Mouse (Mus musculus): ENCODE data around the gene Dyrk4. TPM values are rescaled to one million over a fixed set of nuclear protein-coding genes. Genes with fewer than 3 reads are reported as not detected.

Gene Dyrk4
- 0.07 TPM in 1 of 2 replicates, not detected in the other for polyA plus RNA-seq (2015; fragmentation: Nextera tagmentation; extraction: Ambion mirVana)

DNA sequence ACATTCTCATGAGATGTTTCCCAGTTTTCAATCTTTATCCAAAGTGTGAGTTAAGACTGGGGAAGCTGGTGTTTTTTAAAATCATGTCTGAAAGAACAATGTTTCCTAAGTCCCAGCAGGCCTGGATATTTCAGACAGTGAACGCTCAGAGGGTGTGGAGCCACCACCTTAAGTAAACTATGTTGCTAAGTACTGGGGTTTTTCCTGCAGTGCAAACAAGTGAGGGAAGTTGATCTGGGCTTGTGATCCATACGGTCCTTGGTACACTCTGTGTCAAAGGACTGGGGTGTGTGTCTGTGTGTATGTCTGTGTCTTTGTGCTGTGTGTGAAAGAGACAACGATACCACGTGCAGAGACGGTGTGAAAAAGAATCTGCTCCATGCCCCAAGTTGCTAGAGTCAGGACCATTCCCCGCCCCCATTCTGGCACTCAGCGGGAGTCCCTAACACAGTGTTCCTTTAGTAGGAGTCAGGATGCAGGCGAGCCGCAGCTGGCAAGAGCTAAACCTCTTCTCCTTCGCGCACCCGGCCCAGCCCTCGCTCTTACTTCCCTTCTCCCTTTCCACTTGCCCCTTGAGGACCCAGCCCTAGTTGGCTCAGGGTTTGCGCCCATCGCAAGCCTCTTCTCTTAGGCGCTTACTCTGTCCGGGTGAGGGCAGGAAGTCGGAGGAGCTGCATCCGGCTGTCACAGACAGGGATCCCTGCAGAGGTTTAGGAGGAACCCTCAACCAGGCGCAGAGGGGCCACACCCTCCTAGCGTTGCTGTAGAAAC is at the start of gene Dyrk4:
Gene Dyrk4 (minus strand): TSS at position 729 of the 771 bp plus-strand sequence.
- peak; percentile 59 for ATAC-seq (ENCODE audit: low FRiP score, low read depth)
- peaks cover 7% of the 10 kb centered on the region; the same call in 1 of the 2 replicates for H3K36me3 ChIP-seq
- H3K4me1 ChIP-seq (replicated peaks), result 0 out of 2 replicates have a peak, but pooled peaks cover 6% of the 10 kb centered on the region
- no peaks in the 10 kb centered on the region for H3K27me3 ChIP-seq
- H3K4me3 ChIP-seq, result peak within 1 kb of the TSS; percentile 19; the same call in 1 of the 2 replicates
- peak within 1 kb of the TSS; percentile 46 for H3K4me2 ChIP-seq
- no peaks in the 10 kb centered on the region for H3K9me3 ChIP-seq
- no peak within 1 kb of the TSS for H3K9ac ChIP-seq
- 6% methylated on average over 21 of the region's 21 CpGs for WGBS
- H3K27ac ChIP-seq (replicated peaks), result no peak within 1 kb of the TSS

GRCm38 (mm10) chr6:126966241-126967026 is 44.8 kb upstream of the Dyrk4 start:
- ATAC-seq (ENCODE audit: low FRiP score, low read depth), result no peak
- 93% methylated on average over 14 of the region's 14 CpGs for WGBS
- Histone ChIP-seq H3K9ac (no peak overlapping the region), H3K4me3 (no peak overlapping the region), H3K36me3 (peaks cover 57% of the 10 kb centered on the region), H3K27me3 (no peaks in the 10 kb centered on the region), H3K4me1 (replicated peaks) (no peaks in the 10 kb centered on the region), H3K4me2 (no peak overlapping the region), H3K9me3 (no peaks in the 10 kb centered on the region), H3K27ac (replicated peaks) (no peak overlapping the region)

GRCm38 (mm10) chr6:126963426-126963825 is 41.8 kb upstream of the Dyrk4 start:
- Histone ChIP-seq H3K27ac (replicated peaks) (no peak overlapping the region), H3K9me3 (no peaks in the 10 kb centered on the region), H3K36me3 (peaks cover 44% of the 10 kb centered on the region), H3K27me3 (no peaks in the 10 kb centered on the region), H3K4me1 (replicated peaks) (no peaks in the 10 kb centered on the region), H3K4me3 (no peak overlapping the region), H3K4me2 (no peak overlapping the region), H3K9ac (no peak overlapping the region)
- ATAC-seq (ENCODE audit: low FRiP score, low read depth), result no peak
- 89% methylated on average over 9 of the region's 9 CpGs for WGBS

GRCm38 (mm10) chr6:126962709-126963108 is 41.1 kb upstream of the Dyrk4 start:
- Histone ChIP-seq H3K27me3 (no peaks in the 10 kb centered on the region), H3K4me2 (no peak overlapping the region), H3K9me3 (no peaks in the 10 kb centered on the region), H3K4me1 (replicated peaks) (no peaks in the 10 kb centered on the region), H3K4me3 (no peak overlapping the region), H3K27ac (replicated peaks) (no peak overlapping the region), H3K9ac (no peak overlapping the region), H3K36me3 (peaks cover 42% of the 10 kb centered on the region)
- no peak for ATAC-seq (ENCODE audit: low FRiP score, low read depth)
- WGBS, result 89% methylated on average over 5 of the region's 5 CpGs

- H3K36me3 ChIP-seq, result peaks cover 46% of the 10 kb centered on the region
- H3K4me2 ChIP-seq, result no peak overlapping the region
- ATAC-seq (ENCODE audit: low FRiP score, low read depth), result no peak
- no peaks in the 10 kb centered on the region for H3K27me3 ChIP-seq
- WGBS, result 95% methylated on average over 8 of the region's 8 CpGs
- H3K4me1 ChIP-seq (replicated peaks), result no peaks in the 10 kb centered on the region
- no peaks in the 10 kb centered on the region for H3K9me3 ChIP-seq
- H3K4me3 ChIP-seq, result no peak overlapping the region
- no peak overlapping the region for H3K9ac ChIP-seq
- H3K27ac ChIP-seq (replicated peaks), result no peak overlapping the region
These were observed 39.9 kb upstream of the Dyrk4 start for GRCm38 (mm10) chr6:126961371-126962018.

- H3K27ac ChIP-seq (replicated peaks), result no peak overlapping the region
- ATAC-seq (ENCODE audit: low FRiP score, low read depth), result no peak
- H3K27me3 ChIP-seq, result no peaks in the 10 kb centered on the region
- no peak overlapping the region for H3K4me2 ChIP-seq
- no peaks in the 10 kb centered on the region for H3K4me1 ChIP-seq (replicated peaks)
- H3K36me3 ChIP-seq, result peaks cover 39% of the 10 kb centered on the region
- WGBS, result 11% methylated on average over 10 of the region's 10 CpGs
- H3K4me3 ChIP-seq, result no peak overlapping the region
- H3K9ac ChIP-seq, result no peak overlapping the region
- H3K9me3 ChIP-seq, result no peaks in the 10 kb centered on the region
These were observed 34.1 kb upstream of the Dyrk4 start for GRCm38 (mm10) chr6:126955734-126956133.

GRCm38 (mm10) chr6:126948336-126948735 is 26.7 kb upstream of the Dyrk4 start:
- peaks cover 36% of the 10 kb centered on the region for H3K36me3 ChIP-seq
- no peaks in the 10 kb centered on the region for H3K9me3 ChIP-seq
- H3K27ac ChIP-seq (replicated peaks), result no peak overlapping the region
- H3K4me3 ChIP-seq, result no peak overlapping the region
- H3K9ac ChIP-seq, result no peak overlapping the region
- WGBS, result 89% methylated on average over 4 of the region's 4 CpGs
- H3K4me1 ChIP-seq (replicated peaks), result no peaks in the 10 kb centered on the region
- H3K27me3 ChIP-seq, result no peaks in the 10 kb centered on the region
- H3K4me2 ChIP-seq, result no peak overlapping the region
- ATAC-seq (ENCODE audit: low FRiP score, low read depth), result no peak

DNA sequence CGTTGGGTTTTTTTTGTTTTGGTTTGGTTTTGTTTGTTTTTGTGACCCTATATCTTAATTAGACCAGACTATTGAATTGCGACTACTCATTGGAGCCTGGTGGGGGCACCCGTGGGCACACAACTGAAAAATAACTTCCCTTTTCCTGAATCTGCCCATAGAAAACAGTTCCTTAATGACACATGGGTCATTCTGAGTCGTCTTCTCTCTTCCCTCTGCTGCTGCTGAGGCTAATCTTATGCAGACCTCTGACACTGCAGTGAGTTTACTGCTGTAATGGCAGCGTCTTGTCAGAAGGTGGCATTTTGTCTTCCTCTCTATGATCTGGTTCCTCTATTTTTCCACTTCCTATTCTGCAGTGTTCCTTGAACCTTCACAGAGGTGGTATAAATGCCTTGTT is 18.8 kb upstream of the Dyrk4 start:
- Histone ChIP-seq H3K27ac (replicated peaks) (no peak overlapping the region), H3K4me1 (replicated peaks) (peaks cover 21% of the 10 kb centered on the region), H3K4me2 (peak overlapping the region; percentile 90), H3K4me3 (peak overlapping the region; percentile 59), H3K27me3 (no peaks in the 10 kb centered on the region), H3K9ac (peak overlapping the region; percentile 65), H3K36me3 (peaks cover 14% of the 10 kb centered on the region; the same call in 1 of the 2 replicates), H3K9me3 (no peaks in the 10 kb centered on the region)
- no peak for ATAC-seq (ENCODE audit: low FRiP score, low read depth)
- WGBS, result 4% methylated on average over 5 of the region's 5 CpGs

- ATAC-seq (ENCODE audit: low FRiP score, low read depth), result peak; percentile 98
These were observed 18.0 kb upstream of the Dyrk4 start, which contains the start of the genes Rad51ap1 and D6Wsu163e for GRCm38 (mm10) chr6:126939487-126940171. Rad51ap1 (minus strand) TSS chr6:126939587. D6Wsu163e (plus strand) TSS chr6:126939962.

GRCm38 (mm10) chr6:126938853-126939486 is 17.3 kb upstream of the Dyrk4 start:
- H3K27me3 ChIP-seq, result no peaks in the 10 kb centered on the region
- peak overlapping the region; percentile 38 for H3K9ac ChIP-seq
- under 1% methylated on average over 31 of the region's 31 CpGs for WGBS
- no peak; the same call in 1 of the 2 replicates for ATAC-seq (ENCODE audit: low FRiP score, low read depth)
- peaks cover 21% of the 10 kb centered on the region for H3K4me1 ChIP-seq (replicated peaks)
- peak overlapping the region; percentile 59 for H3K4me3 ChIP-seq
- no peak overlapping the region for H3K27ac ChIP-seq (replicated peaks)
- H3K36me3 ChIP-seq, result peaks cover 3% of the 10 kb centered on the region; the same call in 1 of the 2 replicates
- H3K4me2 ChIP-seq, result peak overlapping the region; percentile 90
- H3K9me3 ChIP-seq, result no peaks in the 10 kb centered on the region

More at GRCm38 (mm10) chr6:126939487-126940171, 18.0 kb upstream of the Dyrk4 start, which contains the start of the genes Rad51ap1 and D6Wsu163e:
- Histone ChIP-seq H3K4me2 (peak within 1 kb of the TSS; percentile 90), H3K4me1 (replicated peaks) (peaks cover 21% of the 10 kb centered on the region), H3K27ac (replicated peaks) (peak within 1 kb of the TSS; percentile 75), H3K9me3 (no peaks in the 10 kb centered on the region), H3K4me3 (peak within 1 kb of the TSS; percentile 59), H3K36me3 (peaks cover 7% of the 10 kb centered on the region; the same call in 1 of the 2 replicates), H3K27me3 (no peaks in the 10 kb centered on the region), H3K9ac (peak within 1 kb of the TSS; percentile 65)
- WGBS, result under 1% methylated on average over 33 of the region's 33 CpGs

- peaks cover 21% of the 10 kb centered on the region for H3K4me1 ChIP-seq (replicated peaks)
- H3K9ac ChIP-seq, result no peak overlapping the region
- peak overlapping the region; percentile 90 for H3K4me2 ChIP-seq
- no peak overlapping the region for H3K27ac ChIP-seq (replicated peaks)
- H3K9me3 ChIP-seq, result no peaks in the 10 kb centered on the region
- peak overlapping the region; percentile 59 for H3K4me3 ChIP-seq
- no peak for ATAC-seq (ENCODE audit: low FRiP score, low read depth)
- WGBS, result 89% methylated on average over 2 of the region's 2 CpGs
- no peaks in the 10 kb centered on the region for H3K27me3 ChIP-seq
- peaks cover 4% of the 10 kb centered on the region; the same call in 1 of the 2 replicates for H3K36me3 ChIP-seq
These were observed 16.4 kb upstream of the Dyrk4 start for GRCm38 (mm10) chr6:126938047-126938446.
